Mouse (Mus musculus): ENCODE results near the gene Immp2l. TPM values are rescaled to one million over a fixed set of nuclear protein-coding genes. Genes with fewer than 3 reads are reported as not detected.

Gene Immp2l
- total RNA-seq, 4 experiments from 2014 or later = 5.6 to 10.6 (median 8.0) TPM

DNA sequence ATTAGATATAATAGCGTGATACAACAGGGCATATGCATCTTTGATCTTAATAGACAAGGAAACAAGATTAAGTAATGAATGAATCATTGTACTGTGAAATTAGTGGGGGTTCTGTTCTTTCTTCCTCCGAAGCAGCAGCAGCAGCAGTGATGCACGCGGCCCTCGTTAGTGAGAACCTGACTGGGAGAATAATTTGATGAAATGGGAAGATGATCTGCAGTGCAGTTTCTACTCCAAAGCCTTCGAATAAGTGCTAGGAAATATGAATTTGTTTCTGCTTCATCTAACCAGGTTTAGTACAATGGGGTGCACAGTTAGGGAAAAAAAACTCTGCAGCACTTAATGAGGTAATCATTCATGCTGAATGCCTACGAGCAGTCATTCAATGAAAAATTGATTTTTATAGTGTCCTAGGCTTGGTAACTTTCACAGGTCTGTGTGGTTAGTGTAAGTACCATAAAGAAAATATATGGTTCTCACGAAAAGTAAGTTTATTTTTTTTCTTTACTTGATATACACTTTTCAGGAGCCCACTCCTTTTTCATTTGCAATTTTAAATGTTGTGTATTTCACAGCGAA is 401.3 kb downstream of the Immp2l start:
- no peak for DNase-seq (ENCODE audit: low spot score in 2 of 2)

DNA sequence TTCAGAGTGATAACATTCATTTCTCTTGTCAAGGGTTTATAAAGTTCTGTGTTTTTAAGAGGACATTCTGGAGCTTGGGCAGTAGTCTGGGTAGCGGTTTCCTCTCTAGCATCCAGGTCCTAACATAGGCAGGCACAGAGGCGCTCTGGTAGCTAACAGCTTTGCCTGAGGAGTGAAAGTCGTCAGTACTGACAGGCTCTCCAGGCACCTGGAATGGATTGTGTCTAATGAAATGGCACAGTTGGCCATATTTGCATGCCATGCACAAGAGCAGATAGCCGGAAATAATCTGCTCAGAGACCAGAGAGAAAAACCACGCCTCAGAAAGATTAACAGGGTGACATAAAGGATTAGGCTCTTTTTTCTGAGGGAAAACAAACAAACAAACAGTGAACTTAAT is 403.6 kb downstream of the Immp2l start:
- DNase-seq (ENCODE audit: low spot score in 2 of 2) = no peak

DNA sequence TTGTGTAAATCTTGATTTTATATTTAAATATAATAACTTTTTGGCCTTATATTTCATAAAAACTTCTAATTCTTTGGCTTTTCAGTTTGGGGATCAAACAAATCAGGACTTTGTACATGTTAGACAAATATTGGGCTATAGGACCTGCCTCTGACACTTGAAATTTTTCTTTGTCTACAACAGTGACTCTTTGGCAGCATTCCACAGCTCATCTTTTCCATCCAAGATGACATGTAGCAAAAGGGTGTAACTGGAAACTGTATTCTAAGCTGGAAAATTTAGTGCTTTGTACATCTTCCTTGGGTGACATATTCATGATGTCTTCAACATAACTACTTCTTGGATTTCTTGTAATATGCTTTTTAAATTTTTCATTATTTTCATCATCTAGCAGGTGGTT is 404.9 kb downstream of the Immp2l start:
- DNase-seq (ENCODE audit: low spot score in 2 of 2) = no peak

DNA sequence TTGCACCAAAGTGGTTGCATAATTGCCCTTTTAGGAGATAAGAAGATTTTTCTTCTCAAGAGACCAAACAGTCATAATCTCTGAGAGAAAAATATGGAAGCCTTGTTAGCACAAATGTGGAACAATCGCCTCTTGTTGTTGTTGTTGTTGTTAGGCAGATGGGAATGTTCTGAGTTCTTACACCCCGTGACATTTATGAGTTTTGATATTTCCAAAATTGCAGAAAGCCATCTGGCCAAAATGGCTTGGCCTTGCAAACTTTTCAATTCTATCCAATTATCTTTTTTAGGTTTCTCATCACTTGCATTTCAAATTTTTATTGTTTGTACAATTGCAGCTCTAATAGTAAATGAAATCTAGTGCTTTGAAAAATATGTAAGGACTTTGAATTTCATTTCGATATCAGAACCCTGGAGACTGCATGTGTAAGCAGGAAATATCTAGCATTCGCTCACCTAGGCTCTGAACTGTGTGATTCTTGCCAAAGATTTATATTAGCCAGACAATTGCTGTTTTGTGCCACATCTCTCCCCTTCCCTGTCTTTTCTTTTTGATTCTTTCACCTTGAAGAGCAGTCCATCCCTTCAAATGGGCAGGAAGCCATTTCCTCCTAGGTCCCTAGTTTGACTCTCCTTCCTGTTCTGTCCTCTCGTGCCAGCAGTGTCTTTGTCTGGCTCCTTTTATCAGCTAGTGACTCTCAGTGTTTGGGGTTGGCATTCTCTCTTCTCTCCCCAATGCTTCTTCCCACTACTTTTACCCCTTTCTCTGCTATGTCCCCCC is 412.5 kb downstream of the Immp2l start:
- no peak for DNase-seq (ENCODE audit: low spot score in 2 of 2)

DNA sequence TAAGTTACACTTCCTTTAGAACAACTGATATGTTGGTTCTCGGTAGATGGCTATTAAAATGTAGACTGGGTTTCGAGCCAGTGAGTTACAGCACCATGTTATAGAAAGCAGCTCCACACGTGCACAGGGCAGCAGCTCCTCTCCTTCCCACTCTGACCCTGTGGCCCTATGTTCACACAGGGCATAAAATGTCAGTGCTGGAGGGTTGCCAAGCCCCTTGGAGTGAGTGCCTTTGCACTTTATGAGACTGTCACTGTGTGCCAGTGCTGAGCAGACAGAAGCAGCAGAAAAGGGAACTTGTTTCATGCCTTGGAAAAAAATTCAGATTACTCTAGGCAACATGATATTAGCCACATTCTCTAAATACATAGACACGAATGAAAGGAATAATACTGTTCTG is 414.6 kb downstream of the Immp2l start:
- no peak for DNase-seq (ENCODE audit: low spot score in 2 of 2)

DNA sequence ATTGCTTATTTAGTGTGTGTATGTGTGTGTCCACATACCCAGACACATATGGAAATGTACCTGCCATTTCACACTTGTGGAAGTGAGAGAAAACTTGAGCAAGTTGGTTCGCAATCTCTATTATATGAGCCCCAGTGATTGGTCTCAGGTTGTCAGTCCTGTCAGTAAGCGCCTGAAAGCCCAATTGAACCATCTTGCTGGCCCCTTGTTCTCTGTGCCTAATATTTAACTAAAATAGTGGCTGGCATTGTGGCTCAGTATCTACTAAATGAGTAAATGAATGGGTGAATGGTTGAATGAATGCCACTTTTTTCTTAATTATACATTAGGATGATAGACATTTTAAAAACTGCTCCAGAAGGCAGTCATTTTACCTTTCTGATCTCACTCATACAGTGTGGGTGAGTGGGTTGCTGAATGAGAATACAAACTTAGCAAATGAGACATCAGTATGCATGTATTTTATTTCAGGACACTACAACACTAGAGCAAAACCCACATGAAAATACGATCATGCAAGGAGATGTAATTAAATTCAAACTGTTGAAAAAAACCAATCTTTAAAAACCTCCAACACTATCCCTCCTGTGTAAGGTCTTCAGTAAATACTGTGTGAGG is 444.6 kb downstream of the Immp2l start:
- no peak for DNase-seq (ENCODE audit: low spot score in 2 of 2)

DNA sequence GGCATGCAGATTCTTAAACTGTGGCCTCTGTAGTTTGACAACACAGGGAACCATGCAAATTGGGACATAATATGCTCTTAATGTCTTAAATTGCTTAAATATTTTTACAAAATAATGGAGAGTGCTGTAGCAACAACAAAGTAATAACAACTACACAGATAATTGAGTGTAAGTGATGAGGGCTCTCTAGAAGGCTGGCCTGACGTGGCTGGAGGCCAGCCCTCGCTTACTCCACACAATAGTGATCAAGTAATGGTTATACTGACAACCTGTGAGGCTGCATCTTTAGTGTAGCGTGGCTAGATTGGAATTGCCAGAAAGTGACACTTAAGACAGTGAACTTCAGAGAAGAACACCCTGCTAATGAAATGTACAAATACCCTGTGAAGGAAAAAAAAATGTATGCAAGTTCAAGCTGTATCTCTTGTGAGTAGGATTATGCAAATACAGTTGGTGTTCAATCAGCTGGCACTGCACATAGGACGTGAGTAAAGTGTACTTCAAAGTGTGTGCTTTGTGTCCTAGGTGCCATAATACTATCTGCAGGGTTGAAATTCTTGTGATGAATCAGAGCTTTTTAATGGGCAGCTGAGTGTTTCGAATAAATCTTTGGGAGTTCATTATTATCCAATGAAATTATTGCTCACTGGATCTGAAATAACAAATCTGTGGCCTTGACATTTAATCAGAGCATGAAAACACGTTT is 445.4 kb downstream of the Immp2l start:
- DNase-seq (ENCODE audit: low spot score in 2 of 2) = no peak

DNA sequence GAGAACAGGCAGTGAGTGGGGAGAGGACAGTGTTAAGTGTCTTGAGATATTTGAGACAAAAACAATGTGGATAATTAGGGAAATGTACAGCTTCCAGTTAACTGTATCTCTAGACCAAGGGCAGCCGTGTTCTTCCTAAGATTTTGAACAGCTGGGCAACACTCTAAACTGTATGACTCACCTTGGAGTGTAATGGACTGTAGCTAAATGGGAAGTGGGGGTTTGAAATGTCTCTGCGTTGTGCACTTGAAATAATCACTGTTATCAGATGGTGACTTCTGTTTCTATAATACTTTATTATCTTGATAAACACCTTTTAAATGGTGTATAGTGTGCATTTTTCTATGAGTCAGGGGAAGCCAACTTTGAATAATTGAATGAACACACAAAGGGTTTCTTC is 457.6 kb downstream of the Immp2l start:
- no peak for DNase-seq (ENCODE audit: low spot score in 2 of 2)

DNA sequence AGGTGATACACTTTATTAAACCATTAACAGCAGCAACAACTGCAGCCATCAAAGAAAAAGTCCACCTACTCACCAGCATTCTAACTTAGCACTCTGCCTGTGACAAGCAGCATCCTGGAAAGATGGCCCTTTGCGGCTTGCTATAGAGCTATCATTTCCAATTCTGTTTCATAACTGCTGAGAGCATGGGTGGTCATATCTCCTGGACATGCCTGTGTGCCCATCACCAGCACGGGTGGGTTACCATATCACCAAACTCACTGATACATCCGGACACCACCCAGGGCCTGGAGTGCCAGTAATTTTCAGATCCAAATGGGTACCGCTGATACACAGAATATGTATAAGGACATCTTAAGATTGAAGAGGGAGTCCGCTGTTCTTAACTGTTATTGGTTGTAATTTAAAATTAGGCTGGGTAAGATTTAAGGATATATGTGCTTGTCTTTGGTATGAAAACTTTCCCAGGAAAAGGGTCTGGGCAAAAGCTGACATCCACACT is 459.3 kb downstream of the Immp2l start:
- peak; percentile 19 to 28 for DNase-seq (ENCODE audit: low spot score in 2 of 2)

DNA sequence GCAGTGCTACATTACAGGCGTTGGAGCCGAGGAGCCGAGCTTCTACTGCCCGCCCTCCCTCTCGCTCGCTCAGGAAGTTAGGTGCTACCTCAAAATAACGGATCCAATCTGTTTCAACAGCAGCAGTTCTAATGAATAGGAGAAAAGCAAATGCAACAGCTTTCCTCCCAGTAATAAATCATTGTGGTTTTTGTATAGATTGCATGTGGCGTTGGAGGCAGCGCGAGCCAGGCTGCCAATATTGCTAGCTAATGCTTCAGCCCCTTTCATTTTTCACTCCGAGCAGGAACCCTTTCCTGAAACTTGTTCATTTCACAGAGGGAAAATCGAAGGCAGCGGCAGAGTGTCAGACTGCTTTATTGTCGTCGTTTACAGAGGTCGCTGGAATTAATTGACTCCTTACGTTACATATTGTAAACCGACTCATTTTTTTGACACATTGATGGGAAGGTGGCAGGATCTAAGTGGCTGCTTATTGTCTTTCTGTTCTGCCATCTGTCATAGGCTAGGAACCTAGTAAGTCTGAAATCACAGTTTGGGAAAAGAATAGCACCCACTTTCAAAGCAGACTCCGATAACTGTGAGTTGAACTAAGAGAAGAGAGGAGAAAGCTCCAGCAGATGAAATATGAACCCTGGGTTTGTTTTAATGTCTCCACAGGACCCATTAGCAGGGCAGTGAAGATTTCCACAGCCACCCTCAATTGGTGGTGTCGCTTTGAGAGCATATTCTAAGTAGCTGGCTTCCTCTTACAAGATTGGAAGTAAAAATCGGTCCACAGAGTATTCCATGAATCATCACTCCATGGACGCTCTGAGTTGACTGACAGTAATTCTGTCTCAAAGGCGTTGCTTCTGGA is 459.9 kb downstream of the Immp2l start:
- peak in 1 of 2 experiments; percentile 32 for DNase-seq (ENCODE audit: low spot score in 2 of 2)

DNA sequence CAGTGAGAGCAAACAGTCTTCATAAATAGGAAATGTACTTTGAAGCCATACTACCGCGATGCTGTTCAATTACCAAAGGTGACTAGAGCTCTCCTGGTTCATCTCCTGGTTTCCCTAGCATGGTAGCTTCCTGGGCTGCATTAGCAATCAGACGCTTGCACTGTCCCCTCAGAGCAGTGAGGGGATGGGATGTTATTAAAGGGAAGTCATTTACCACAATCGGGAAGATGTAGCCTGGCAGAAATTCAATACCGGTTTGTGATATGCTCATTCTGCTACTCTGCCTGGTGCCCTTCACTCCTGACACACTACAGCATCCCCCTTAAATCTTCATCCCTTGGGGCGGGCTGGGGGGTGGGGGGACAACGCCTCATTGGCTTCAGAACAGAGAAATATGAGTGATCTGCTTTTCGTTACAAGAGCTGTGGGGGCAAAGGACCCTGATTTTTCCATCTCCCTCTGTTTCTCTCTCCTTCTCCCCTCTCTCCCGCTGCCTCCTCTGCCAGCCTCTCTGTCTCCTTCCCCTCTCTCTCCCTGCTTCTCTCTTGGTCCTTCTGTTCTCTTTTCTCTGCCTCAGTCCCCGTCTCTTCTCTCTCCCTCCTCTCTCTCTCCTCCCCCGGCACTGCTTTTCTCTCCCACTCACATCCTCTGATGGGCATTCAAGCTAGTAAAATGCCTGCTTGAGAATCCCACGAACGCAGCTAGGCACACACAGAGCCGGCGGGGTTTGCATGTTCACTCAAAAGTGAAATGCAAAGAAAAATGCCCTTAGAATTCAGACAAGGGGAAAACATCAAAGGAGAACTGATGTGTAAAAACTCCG is 461.0 kb downstream of the Immp2l start:
- DNase-seq (ENCODE audit: low spot score in 2 of 2) = peak; percentile 33 to 45

DNA sequence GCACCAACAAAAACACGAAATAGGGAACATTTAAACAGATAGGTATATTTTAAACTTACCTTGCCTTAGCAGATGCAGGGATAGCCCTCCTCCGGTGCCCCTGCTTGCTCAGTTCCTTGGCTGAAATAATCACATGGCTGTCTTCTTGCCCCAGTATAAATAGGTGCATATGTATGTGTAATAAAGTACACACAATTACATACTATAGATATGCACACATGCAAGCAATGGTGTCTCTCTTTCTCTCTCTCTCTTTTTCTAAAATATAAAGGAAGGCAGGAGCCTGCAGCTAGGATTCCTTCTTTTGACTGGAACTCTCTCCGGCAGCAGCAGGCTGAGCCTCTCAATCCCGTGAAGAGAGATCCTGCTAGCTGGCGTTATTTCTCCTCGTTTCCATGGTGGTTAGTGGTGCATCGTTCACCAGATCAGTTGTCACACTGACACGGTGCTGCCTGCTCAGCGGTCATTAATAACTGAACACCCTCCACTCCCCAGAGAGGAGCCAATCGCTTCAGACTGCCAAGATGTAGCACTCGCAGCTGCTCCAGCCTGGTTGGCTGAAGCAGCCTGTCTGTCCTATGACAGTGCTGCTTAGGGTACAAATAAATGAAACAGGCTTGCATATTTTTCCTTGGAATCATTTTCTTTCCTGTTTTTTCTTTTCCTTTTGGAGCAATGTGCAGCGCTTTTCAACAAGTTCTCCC is 461.8 kb downstream of the Immp2l start:
- peak; percentile 81 to 86 for DNase-seq (ENCODE audit: low spot score in 2 of 2)

DNA sequence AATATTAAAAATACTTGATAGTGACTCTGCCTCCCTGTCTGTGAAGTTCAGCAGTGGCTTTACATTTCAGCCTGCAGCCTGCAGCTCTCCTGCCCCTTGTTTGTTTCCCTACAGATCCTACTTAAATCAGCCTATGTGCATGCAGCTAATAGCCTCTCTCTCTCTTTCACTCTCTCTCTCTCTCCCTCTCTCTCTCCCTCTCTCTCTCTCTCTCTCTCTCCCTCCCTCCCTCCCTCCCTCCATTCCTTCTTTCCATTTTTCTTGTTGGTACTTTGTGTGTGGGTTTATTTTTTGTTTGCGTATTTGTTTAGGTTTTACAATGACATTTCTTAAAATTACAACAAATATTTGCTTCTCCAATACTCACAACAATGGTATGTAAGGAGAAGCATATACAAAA is 462.4 kb downstream of the Immp2l start, which contains the start of gene Lrrn3:
Gene Lrrn3, minus strand, starts transcription at position 101 of the 400 bp plus-strand sequence.
- DNase-seq (ENCODE audit: low spot score in 2 of 2) = no peak

DNA sequence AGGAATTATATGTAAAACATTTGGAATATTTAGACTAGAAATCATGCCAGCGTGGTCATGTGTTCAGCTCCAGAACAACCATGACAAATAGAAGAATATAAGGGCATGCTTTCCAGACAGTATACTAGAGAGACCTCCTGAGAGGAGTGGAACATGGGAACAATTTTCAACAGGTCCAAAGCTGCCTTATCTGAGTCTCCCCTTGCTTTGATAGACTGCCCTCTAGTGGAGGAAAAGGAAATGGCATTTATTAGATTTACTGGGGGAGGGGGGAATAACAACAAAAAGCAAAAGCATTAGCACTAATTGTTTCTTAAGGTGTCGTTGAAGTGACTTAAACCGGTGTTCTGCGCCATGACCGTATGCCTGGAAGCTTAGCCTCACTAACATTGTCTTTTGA is 463.1 kb downstream of the Immp2l start:
- DNase-seq (ENCODE audit: low spot score in 2 of 2) = no peak

DNA sequence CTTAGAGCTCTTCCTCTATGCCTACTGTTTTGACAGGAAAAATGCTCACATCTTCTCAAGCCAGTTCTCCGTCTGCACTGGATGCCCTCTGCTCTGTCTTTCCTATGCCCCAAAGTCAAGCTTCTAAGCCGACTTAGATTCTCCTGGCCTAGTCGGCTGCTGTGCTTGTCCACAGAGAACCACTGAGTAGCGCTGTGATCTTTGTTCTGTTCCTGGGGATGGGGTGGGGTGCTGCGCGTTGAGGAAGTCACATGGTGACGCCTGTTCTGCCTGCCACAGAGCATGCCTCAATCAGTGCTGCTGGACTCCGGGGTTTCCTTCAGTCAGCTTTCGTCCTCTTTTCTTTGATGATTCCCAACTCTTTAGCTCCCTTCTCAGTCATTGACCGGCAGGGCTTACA is 470.7 kb downstream of the Immp2l start:
- no peak for DNase-seq (ENCODE audit: low spot score in 2 of 2)

DNA sequence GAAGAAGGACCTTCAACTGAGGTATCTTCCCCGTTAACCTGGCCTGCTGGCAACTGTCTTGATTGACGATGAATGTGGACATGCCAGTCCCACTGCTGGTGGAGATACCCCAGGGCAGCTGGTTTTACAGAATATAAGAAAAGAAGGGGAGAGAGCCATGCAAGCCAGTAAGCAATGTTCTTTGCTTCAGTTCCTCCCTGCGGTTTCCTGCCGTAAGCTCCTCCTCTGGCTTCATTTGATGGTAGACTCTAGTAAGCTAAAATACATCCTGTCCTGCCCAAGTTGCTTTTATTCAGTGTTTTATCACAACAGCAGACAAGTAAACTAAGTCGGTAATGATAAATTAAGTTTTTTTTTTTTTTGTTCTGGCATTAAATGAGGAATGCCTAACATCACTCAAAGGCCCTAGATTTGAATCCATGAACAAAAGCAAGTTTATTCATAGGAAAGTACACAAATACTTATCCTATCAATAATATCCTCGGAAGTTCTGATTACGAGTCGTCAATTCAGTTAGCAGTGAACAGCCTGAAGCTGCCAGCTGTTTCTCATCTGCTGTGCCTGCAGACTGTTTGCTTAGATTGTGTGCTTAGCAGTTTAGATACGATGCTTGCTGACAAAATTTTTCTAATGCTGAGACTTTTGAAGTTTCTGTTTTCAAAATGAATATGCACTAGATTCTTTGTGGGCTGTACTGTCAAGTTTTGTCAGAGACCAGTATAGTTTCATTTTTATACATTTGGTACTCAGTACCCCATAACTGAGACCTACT is 476.3 kb downstream of the Immp2l start:
- no peak for DNase-seq (ENCODE audit: low spot score in 2 of 2)

DNA sequence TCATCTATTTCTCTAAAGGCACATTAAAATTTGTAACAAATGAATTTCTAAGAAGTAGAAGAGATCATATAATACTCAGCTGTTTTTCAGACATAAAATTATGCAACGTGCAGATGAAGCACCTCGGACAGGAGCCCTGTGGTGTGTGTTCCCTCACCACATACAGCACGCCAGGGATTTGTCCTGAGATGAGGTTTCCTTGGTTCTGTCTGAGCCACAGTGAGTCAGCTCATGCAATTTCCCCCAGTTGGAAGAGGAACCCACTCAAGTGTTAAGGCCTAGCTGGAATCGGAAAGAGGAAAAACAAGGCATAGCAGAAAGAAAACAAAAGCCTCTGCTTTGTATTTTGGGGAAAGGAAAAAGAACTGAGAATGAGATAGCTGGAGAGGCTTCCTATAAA is 484.7 kb downstream of the Immp2l start:
- DNase-seq (ENCODE audit: low spot score in 2 of 2) = no peak

DNA sequence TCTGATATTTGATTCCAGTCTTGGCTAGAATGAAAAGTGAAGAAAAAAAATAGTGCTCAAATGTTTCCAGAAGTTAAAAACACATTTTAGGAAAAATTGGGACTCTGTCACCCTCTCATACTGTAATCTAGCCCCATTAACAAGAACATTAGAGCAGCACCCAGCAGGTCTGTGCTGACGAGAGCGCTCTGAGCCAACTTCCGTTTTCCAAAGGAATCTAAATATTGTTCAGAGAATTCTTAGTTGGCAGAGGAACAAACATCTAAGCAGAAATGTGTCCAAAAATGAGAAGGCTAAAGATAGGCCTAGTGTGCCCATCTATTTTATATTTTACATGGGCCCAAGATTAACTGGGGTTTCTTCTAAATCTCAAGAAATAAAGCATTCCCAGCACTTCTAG is 486.7 kb downstream of the Immp2l start:
- DNase-seq (ENCODE audit: low spot score in 2 of 2) = no peak

DNA sequence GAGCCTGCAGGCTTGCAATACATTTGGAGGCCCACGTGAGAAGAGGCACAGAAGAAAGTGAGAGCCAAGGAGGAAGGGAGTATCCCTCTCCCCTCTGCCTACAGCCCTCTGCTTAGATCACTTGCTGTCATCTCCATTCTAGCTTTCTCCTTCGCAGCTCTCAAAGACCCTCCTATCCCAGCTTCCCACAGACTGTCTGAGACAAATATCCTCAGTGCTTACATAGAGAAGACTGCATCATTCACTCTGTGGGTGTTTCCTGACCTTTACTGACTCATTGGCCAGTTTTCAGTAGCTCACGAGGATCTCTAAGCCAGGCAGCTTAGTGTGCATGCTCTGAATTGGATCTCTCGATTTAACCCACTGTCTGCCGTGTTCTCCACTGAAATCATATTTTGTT is 495.0 kb downstream of the Immp2l start:
- no peak for DNase-seq (ENCODE audit: low spot score in 2 of 2)
